Mouse (Mus musculus) erythroblast, embryonic 14.5 days (primary cell): ENCODE data around the gene Actl10.

Experiments used
- GATA1 ChIP-seq: IDR thresholded peaks from 2 replicates; pipeline ENCODE4 v1.6.1; 2012; ENCODE audit warnings: low read length, inconsistent platforms, mixed read lengths
- TAL1 ChIP-seq: IDR thresholded peaks from 3 replicates; pipeline ENCODE4 v1.6.1; 2012; ENCODE audit warnings: low read length, inconsistent platforms, mixed read lengths

GRCm38 (mm10) chr2:154548688-154549087, 2.9 kb upstream of the Actl10 start:
- no peak for TF ChIP-seq TAL1
- TF ChIP-seq GATA1, result no peak
